Mouse (Mus musculus): ENCODE measurements around the gene Rnaseh2c. TPM values are rescaled to one million over a fixed set of nuclear protein-coding genes. Genes with fewer than 3 reads are reported as not detected.
A peak's percentile ranks its signal among the peaks of the same experiment; 100 is the strongest.

The Rnaseh2c gene
- polyA plus RNA-seq, 1 experiment from 2014 or later: 162 TPM

- no peaks in the 10 kb centered on the region for H3K4me1 ChIP-seq
- 78% methylated on average over 9 of the region's 9 CpGs for WGBS
- ATAC-seq (ENCODE audit: low FRiP score): no peak
- H3K9ac ChIP-seq: no peak overlapping the region
- no peaks in the 10 kb centered on the region for H3K36me3 ChIP-seq (replicated peaks)
- no peak overlapping the region for H3K4me2 ChIP-seq
- no peak overlapping the region for H3K27ac ChIP-seq
- H3K9me3 ChIP-seq: no peaks in the 10 kb centered on the region
- no peak overlapping the region for H3K4me3 ChIP-seq (replicated peaks)
- H3K27me3 ChIP-seq: 0 out of 2 replicates have a peak, but pooled peaks cover 5% of the 10 kb centered on the region
Observed at GRCm38 (mm10) chr19:5589159-5589558, 12.5 kb upstream of the Rnaseh2c start.

GRCm38 (mm10) chr19:5591888-5592287, 9.8 kb upstream of the Rnaseh2c start:
- Histone ChIP-seq H3K9me3 (no peaks in the 10 kb centered on the region), H3K36me3 (replicated peaks) (no peaks in the 10 kb centered on the region), H3K27ac (no peak overlapping the region), H3K4me1 (no peaks in the 10 kb centered on the region), H3K27me3 (no peaks in the 10 kb centered on the region), H3K9ac (no peak overlapping the region), H3K4me2 (no peak overlapping the region), H3K4me3 (replicated peaks) (no peak overlapping the region)
- no peak for ATAC-seq (ENCODE audit: low FRiP score)
- 93% methylated on average over 6 of the region's 6 CpGs for WGBS

- no peaks in the 10 kb centered on the region for H3K9me3 ChIP-seq
- no peak overlapping the region for H3K27ac ChIP-seq
- H3K36me3 ChIP-seq (replicated peaks): peaks cover 14% of the 10 kb centered on the region
- H3K4me2 ChIP-seq: no peak overlapping the region
- no peak for ATAC-seq (ENCODE audit: low FRiP score)
- peaks cover 17% of the 10 kb centered on the region for H3K4me1 ChIP-seq
- H3K4me3 ChIP-seq (replicated peaks): no peak overlapping the region
- WGBS: 81% methylated on average over 4 of the region's 4 CpGs
- H3K27me3 ChIP-seq: no peaks in the 10 kb centered on the region
- H3K9ac ChIP-seq: no peak overlapping the region
Observed at GRCm38 (mm10) chr19:5599224-5599623, 2.4 kb upstream of the Rnaseh2c start.

GRCm38 (mm10) chr19:5603664-5604063, 2.0 kb downstream of the Rnaseh2c start:
- Histone ChIP-seq H3K9me3 (no peaks in the 10 kb centered on the region), H3K4me2 (no peak overlapping the region), H3K36me3 (replicated peaks) (peaks cover 59% of the 10 kb centered on the region), H3K27ac (no peak overlapping the region), H3K9ac (no peak overlapping the region), H3K4me1 (peaks cover 24% of the 10 kb centered on the region), H3K4me3 (replicated peaks) (0 out of 2 replicates have a peak overlapping the region, but pooled peaks have one; percentile 93), H3K27me3 (no peaks in the 10 kb centered on the region)
- no peak for ATAC-seq (ENCODE audit: low FRiP score)
- 94% methylated on average over 7 of the region's 7 CpGs for WGBS

- Histone ChIP-seq H3K4me3 (replicated peaks) (no peak overlapping the region), H3K27me3 (no peaks in the 10 kb centered on the region), H3K9ac (no peak overlapping the region), H3K36me3 (replicated peaks) (peaks cover 61% of the 10 kb centered on the region), H3K4me1 (peaks cover 32% of the 10 kb centered on the region), H3K27ac (no peak overlapping the region), H3K4me2 (no peak overlapping the region), H3K9me3 (no peaks in the 10 kb centered on the region)
- no peak for ATAC-seq (ENCODE audit: low FRiP score)
- WGBS: 92% methylated on average over 7 of the region's 7 CpGs
Observed at GRCm38 (mm10) chr19:5605126-5605525, 3.5 kb downstream of the Rnaseh2c start.

GRCm38 (mm10) chr19:5606196-5606595, 4.5 kb downstream of the Rnaseh2c start:
- H3K4me2 ChIP-seq: no peak overlapping the region
- H3K4me1 ChIP-seq: peaks cover 39% of the 10 kb centered on the region
- H3K36me3 ChIP-seq (replicated peaks): peaks cover 61% of the 10 kb centered on the region
- no peak overlapping the region for H3K9ac ChIP-seq
- H3K27ac ChIP-seq: no peak overlapping the region
- WGBS: 86% methylated on average over 8 of the region's 8 CpGs
- no peak for ATAC-seq (ENCODE audit: low FRiP score)
- no peak overlapping the region for H3K4me3 ChIP-seq (replicated peaks)
- H3K27me3 ChIP-seq: no peaks in the 10 kb centered on the region
- H3K9me3 ChIP-seq: no peaks in the 10 kb centered on the region

GRCm38 (mm10) chr19:5607705-5608410, 6.2 kb downstream of the Rnaseh2c start:
- Histone ChIP-seq H3K4me2 (no peak overlapping the region), H3K9ac (no peak overlapping the region), H3K9me3 (no peaks in the 10 kb centered on the region), H3K4me1 (peaks cover 33% of the 10 kb centered on the region), H3K4me3 (replicated peaks) (no peak overlapping the region), H3K27ac (no peak overlapping the region), H3K27me3 (0 out of 2 replicates have a peak, but pooled peaks cover 4% of the 10 kb centered on the region), H3K36me3 (replicated peaks) (peaks cover 60% of the 10 kb centered on the region)
- WGBS: 95% methylated on average over 26 of the region's 26 CpGs
- no peak for ATAC-seq (ENCODE audit: low FRiP score)

- 96% methylated on average over 13 of the region's 13 CpGs for WGBS
- Histone ChIP-seq H3K4me1 (peaks cover 24% of the 10 kb centered on the region), H3K9ac (peak overlapping the region; percentile 73), H3K36me3 (replicated peaks) (peaks cover 52% of the 10 kb centered on the region), H3K27ac (peak overlapping the region; percentile 97), H3K4me3 (replicated peaks) (peak overlapping the region; percentile 66), H3K9me3 (no peaks in the 10 kb centered on the region), H3K4me2 (peak overlapping the region; percentile 70), H3K27me3 (peaks cover 8% of the 10 kb centered on the region; the same call in 1 of the 2 replicates)
- ATAC-seq (ENCODE audit: low FRiP score): no peak
Observed at GRCm38 (mm10) chr19:5608707-5609106, 7.0 kb downstream of the Rnaseh2c start.

GRCm38 (mm10) chr19:5609171-5609546, 7.5 kb downstream of the Rnaseh2c start:
- Histone ChIP-seq H3K27ac (peak overlapping the region; percentile 97), H3K4me3 (replicated peaks) (peak overlapping the region; percentile 66), H3K27me3 (peaks cover 8% of the 10 kb centered on the region; the same call in 1 of the 2 replicates), H3K9ac (peak overlapping the region; percentile 73), H3K4me1 (peaks cover 22% of the 10 kb centered on the region), H3K9me3 (no peaks in the 10 kb centered on the region), H3K36me3 (replicated peaks) (peaks cover 47% of the 10 kb centered on the region), H3K4me2 (peak overlapping the region; percentile 70)
- 59% methylated on average over 10 of the region's 10 CpGs for WGBS
- no peak for ATAC-seq (ENCODE audit: low FRiP score)

- Histone ChIP-seq H3K36me3 (replicated peaks) (peaks cover 41% of the 10 kb centered on the region), H3K9me3 (no peaks in the 10 kb centered on the region), H3K4me1 (peaks cover 22% of the 10 kb centered on the region), H3K9ac (peak within 1 kb of the TSS; percentile 73), H3K4me3 (replicated peaks) (peak within 1 kb of the TSS; percentile 66), H3K4me2 (peak within 1 kb of the TSS; percentile 70), H3K27me3 (peaks cover 8% of the 10 kb centered on the region; the same call in 1 of the 2 replicates), H3K27ac (peak within 1 kb of the TSS; percentile 97)
- ATAC-seq (ENCODE audit: low FRiP score): peak; percentile 94
- under 1% methylated on average over 55 of the region's 55 CpGs for WGBS
Observed at GRCm38 (mm10) chr19:5609547-5610404, 8.1 kb downstream of the Rnaseh2c start, which contains the start of gene Kat5. Gene Kat5 (minus strand): TSS chr19:5610237.

GRCm38 (mm10) chr19:5611973-5612372, 10.3 kb downstream of the Rnaseh2c start:
- Histone ChIP-seq H3K4me1 (peaks cover 22% of the 10 kb centered on the region), H3K9ac (no peak overlapping the region), H3K36me3 (replicated peaks) (peaks cover 19% of the 10 kb centered on the region), H3K27me3 (peaks cover 8% of the 10 kb centered on the region; the same call in 1 of the 2 replicates), H3K27ac (no peak overlapping the region), H3K9me3 (no peaks in the 10 kb centered on the region), H3K4me3 (replicated peaks) (no peak overlapping the region), H3K4me2 (no peak overlapping the region)
- WGBS: 86% methylated on average over 1 of the region's 1 CpGs
- ATAC-seq (ENCODE audit: low FRiP score): no peak

- no peak overlapping the region for H3K4me3 ChIP-seq (replicated peaks)
- peaks cover 8% of the 10 kb centered on the region; the same call in 1 of the 2 replicates for H3K27me3 ChIP-seq
- H3K4me2 ChIP-seq: no peak overlapping the region
- H3K36me3 ChIP-seq (replicated peaks): peaks cover 10% of the 10 kb centered on the region
- no peaks in the 10 kb centered on the region for H3K9me3 ChIP-seq
- no peak overlapping the region for H3K9ac ChIP-seq
- WGBS: 75% methylated on average over 3 of the region's 3 CpGs
- H3K4me1 ChIP-seq: peaks cover 22% of the 10 kb centered on the region
- no peak overlapping the region for H3K27ac ChIP-seq
- ATAC-seq (ENCODE audit: low FRiP score): no peak
Observed at GRCm38 (mm10) chr19:5612762-5613411, 11.2 kb downstream of the Rnaseh2c start.

Measured in forebrain, embryonic 12.5 days (tissue).